Mouse (Mus musculus) stomach, postnatal 0 days (tissue): ENCODE results near the gene Atp6v0a1.

Source experiments
- CTCF ChIP-seq: IDR thresholded peaks from 2 replicates; pipeline ENCODE4 v1.5.1; 2016; ENCODE audit warnings: antibody characterized with exemption, low read depth, mild to moderate bottlenecking, moderate library complexity
- EP300 ChIP-seq: optimal IDR thresholded peaks from 2 replicates; pipeline ENCODE3; 2016; ENCODE audit warnings: antibody characterized with exemption

DNA sequence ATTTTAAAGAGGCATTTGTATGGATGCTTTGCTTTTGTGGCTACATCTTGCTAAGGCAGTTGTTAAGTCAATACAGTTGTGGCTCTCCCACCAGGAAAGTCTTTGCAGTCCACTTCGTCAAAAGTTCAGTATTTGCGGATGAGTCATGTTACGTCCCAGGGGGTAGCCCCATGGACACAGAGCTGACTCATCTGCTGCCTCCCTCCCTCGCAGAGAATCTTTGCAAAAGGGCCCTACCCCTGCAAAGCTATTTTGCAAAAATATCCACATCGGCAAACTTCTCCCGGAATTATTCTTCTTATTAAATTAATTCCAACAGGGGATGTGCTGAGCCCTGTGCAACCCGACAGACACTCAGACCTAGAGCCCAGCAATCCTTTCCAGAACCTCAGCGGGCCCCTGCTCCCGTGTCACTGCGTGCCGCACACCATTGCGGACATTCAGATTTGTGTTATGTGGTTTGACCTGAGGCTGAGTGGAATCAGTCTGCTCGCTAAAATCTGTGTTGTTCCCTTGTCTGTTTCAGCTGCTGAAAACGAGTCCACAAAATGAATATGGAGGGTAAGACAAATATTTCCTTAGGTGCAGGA is 34.8 kb upstream of the Atp6v0a1 start:
- TF ChIP-seq CTCF (no peak), EP300 (no peak)
